Mouse (Mus musculus) embryonic facial prominence, embryonic 13.5 days (tissue): ENCODE measurements around the gene Gm26558. TPM values are rescaled to one million over a fixed set of nuclear protein-coding genes. Genes with fewer than 3 reads are reported as not detected.

Source experiments
- ATAC-seq: fragments of 200-750 bp; cut with Nextera tagmentation; 2 replicates; pipeline ENCODE4 v1.8.0; 2017; ENCODE audit warnings: low read depth; ENCODE audit not compliant: insufficient number of reproducible peaks, insufficient read depth, low FRiP score, low TSS enrichment
- H3K27ac ChIP-seq: fragments of 300-500 bp; sonication (generic); 2 replicates; pipeline ENCODE4 v1.5.1; 2015; ENCODE audit warnings: moderate library complexity, mild to moderate bottlenecking, inconsistent platforms
- H3K27me3 ChIP-seq: fragments of 300-500 bp; sonication (generic); 2 replicates; pipeline ENCODE4 v1.6.1; 2015; ENCODE audit warnings: mild to moderate bottlenecking, inconsistent platforms
- H3K36me3 ChIP-seq: fragments of 300-500 bp; sonication (generic); 2 replicates; pipeline ENCODE4 v1.6.1; 2015; ENCODE audit warnings: mild to moderate bottlenecking, inconsistent platforms
- H3K4me1 ChIP-seq: fragments of 300-500 bp; sonication (generic); 2 replicates; pipeline ENCODE4 v1.6.1; 2015; ENCODE audit warnings: inconsistent platforms
- H3K4me2 ChIP-seq: fragments of 300-500 bp; sonication (generic); 2 replicates; pipeline ENCODE4 v1.6.1; 2015; ENCODE audit warnings: moderate library complexity, mild to moderate bottlenecking, inconsistent platforms
- H3K4me3 ChIP-seq: fragments of 300-500 bp; sonication (generic); 2 replicates; pipeline ENCODE4 v1.5.1; 2015; ENCODE audit warnings: mild to moderate bottlenecking, inconsistent platforms
- H3K9ac ChIP-seq: fragments of 300-500 bp; sonication (generic); 2 replicates; pipeline ENCODE4 v1.6.1; 2015; ENCODE audit warnings: mild to moderate bottlenecking, inconsistent platforms
- H3K9me3 ChIP-seq: fragments of 300-500 bp; sonication (generic); 2 replicates; pipeline ENCODE4 v1.6.1; 2016; ENCODE audit warnings: inconsistent platforms
- WGBS: fragments of 180-500 bp; shearing (Covaris S2); methylation state at CpG from one replicate; pipeline ENCODE4 v1.1.7; 2015; ENCODE audit warnings: mixed read lengths; 5-methylcytosine and 5-hydroxymethylcytosine counted together
- polyA plus RNA-seq: library from polyadenylated mRNA; unstranded; fragments of >200 nt; fragmentation: Nextera tagmentation; extraction: Ambion mirVana; gene quantifications from 2 replicates; pipeline ENCODE4 v1.2.1, GENCODE M21; 2015

Gm26558 gene
- polyA plus RNA-seq, 1 experiment from 2014 or later, result 4.5 TPM

DNA sequence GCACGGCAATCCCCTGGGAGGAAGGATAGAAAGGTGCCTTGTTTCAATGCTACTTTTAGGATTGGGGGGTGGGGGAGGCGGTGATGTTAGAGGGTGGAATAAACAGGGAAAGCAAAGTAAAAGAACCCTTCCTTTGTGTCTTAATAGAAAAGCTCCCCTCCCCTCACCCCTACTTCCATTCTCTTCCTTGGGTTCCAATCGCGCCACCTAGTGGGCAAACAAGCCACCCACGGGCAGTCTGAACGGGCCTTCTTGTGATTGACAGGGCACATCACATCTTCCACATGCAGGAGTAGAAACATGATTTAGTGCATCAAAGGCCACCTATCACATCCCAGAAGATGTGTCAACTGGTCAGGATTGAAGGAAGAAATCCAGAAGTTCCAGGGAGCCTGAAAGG lies 41.7 kb downstream of the Gm26558 start:
- H3K4me1 ChIP-seq, result peaks cover 3% of the 10 kb centered on the region; the same call in 1 of the 2 replicates
- H3K9ac ChIP-seq, result no peak overlapping the region
- WGBS, result 12% methylated on average over 6 of the region's 6 CpGs
- H3K4me2 ChIP-seq, result no peak overlapping the region
- H3K4me3 ChIP-seq, result no peak overlapping the region
- H3K27me3 ChIP-seq, result 0 out of 2 replicates have a peak, but pooled peaks cover 4% of the 10 kb centered on the region
- H3K27ac ChIP-seq, result no peak overlapping the region
- no peaks in the 10 kb centered on the region for H3K9me3 ChIP-seq
- H3K36me3 ChIP-seq, result no peaks in the 10 kb centered on the region
- no peak for ATAC-seq

DNA sequence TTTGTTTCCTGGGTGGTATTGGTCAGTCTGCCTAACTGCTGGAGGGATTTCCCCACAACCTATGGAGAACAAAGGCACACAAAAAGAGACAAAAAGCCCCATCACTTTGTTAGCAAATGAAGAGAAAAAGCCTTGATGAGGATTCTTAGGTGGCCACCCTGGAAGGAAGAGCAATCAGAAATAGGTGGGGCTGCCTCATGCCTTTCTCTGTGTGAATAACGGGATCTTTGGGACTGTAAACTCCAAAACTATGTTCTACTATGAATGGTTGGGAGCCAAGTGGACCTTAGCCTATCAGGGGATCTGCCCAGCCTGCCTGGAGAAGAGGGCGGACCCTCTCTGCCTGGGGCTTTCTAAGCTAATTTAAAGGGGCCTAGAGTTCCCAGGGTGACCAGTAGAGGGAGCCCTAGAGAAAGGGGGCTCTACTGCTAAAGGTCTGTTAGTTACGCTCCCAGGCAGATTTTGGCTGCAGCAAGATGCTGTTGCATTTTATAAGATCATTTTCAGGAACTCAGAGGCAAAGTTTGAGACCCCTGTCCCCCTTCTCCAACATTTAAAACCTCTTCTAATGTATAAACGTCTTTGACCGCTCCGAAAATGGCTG lies 42.6 kb downstream of the Gm26558 start:
- Histone ChIP-seq H3K27me3 (0 out of 2 replicates have a peak, but pooled peaks cover 4% of the 10 kb centered on the region), H3K9ac (no peak overlapping the region), H3K27ac (no peak overlapping the region), H3K4me1 (peaks cover 3% of the 10 kb centered on the region; the same call in 1 of the 2 replicates), H3K4me3 (no peak overlapping the region), H3K9me3 (no peaks in the 10 kb centered on the region), H3K36me3 (no peaks in the 10 kb centered on the region), H3K4me2 (no peak overlapping the region)
- no peak for ATAC-seq
- 88% methylated on average over 6 of the region's 6 CpGs for WGBS

DNA sequence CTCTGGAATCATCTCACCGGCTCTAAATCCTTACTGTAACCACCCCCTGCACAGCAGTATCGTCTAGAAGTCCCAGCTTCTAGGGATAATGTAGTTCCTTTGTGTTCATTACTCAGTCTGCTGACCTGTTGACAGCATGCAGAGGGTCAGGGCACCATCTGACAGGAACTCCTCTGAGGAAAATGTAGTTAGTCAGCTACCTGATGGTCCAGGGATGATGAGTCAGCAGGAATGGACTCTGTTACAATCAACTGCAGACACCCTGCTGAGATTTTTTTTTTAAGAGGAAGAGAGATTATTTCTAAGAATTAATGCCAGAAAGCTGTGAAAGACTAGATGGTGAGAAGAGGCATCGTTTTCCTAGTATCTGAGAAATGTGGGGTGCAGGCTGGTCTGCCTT lies 45.3 kb downstream of the Gm26558 start:
- H3K4me2 ChIP-seq, result no peak overlapping the region
- H3K27ac ChIP-seq, result no peak overlapping the region
- no peaks in the 10 kb centered on the region for H3K36me3 ChIP-seq
- H3K9me3 ChIP-seq, result no peaks in the 10 kb centered on the region
- no peak overlapping the region for H3K9ac ChIP-seq
- ATAC-seq, result no peak
- 67% methylated on average over 3 of the region's 3 CpGs for WGBS
- peaks cover 3% of the 10 kb centered on the region; the same call in 1 of the 2 replicates for H3K4me1 ChIP-seq
- H3K27me3 ChIP-seq, result no peaks in the 10 kb centered on the region
- H3K4me3 ChIP-seq, result no peak overlapping the region

DNA sequence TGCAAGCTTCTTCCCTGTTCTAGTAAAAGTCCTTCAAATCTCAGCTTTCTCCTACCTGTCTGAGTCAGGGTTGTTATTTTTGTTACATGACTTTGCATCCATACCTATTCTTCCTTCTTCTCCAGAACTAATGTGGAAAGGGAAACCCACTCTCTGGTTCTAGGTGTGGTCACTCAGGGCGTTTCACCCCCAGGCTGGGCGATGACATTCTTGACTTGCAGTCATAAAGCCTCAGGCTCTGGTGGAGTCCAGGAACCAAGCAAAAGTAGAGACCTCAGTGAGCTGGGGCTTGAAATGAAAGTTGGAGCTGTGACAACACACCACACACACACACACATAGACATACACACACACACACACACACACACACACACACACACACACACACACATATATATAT lies 45.8 kb downstream of the Gm26558 start:
- no peak overlapping the region for H3K9ac ChIP-seq
- no peak overlapping the region for H3K4me3 ChIP-seq
- no peaks in the 10 kb centered on the region for H3K27me3 ChIP-seq
- peaks cover 3% of the 10 kb centered on the region; the same call in 1 of the 2 replicates for H3K4me1 ChIP-seq
- H3K9me3 ChIP-seq, result no peaks in the 10 kb centered on the region
- no peak overlapping the region for H3K27ac ChIP-seq
- 85% methylated on average over 2 of the region's 2 CpGs for WGBS
- no peak overlapping the region for H3K4me2 ChIP-seq
- no peaks in the 10 kb centered on the region for H3K36me3 ChIP-seq
- ATAC-seq, result no peak

DNA sequence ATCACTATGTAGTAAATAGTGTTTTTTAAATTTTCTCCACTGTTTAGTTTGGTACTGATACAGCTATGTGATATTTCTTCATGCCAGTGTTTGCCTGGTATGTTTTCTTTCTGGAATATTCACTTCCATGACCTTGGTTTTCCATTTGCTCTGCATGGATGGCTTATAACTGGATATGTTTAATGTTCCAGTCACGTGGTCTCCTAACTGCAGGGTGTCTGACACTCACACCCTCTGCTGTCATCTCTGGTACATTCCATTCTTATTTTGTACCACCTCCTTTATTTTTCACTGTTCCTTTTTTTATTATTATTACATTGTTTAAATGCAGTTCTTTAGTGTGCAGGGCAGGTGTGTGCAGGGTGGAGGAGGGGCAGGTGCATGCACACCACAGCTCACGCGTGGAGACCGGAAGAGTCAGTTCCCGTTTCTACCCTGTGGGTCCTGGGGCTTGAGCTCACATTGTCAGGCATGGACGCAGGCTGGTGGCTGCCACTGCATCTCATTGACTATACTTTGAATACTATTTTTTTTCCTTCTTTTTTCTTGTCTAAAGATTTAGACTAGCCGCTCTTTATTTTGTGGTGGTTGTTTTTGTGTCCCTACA lies 47.1 kb downstream of the Gm26558 start:
- WGBS, result 81% methylated on average over 7 of the region's 7 CpGs
- H3K4me2 ChIP-seq, result no peak overlapping the region
- no peak overlapping the region for H3K27ac ChIP-seq
- ATAC-seq, result no peak
- H3K4me1 ChIP-seq, result peaks cover under 1% of the 10 kb centered on the region; the same call in 1 of the 2 replicates
- H3K4me3 ChIP-seq, result no peak overlapping the region
- no peaks in the 10 kb centered on the region for H3K9me3 ChIP-seq
- no peak overlapping the region for H3K9ac ChIP-seq
- H3K36me3 ChIP-seq, result no peaks in the 10 kb centered on the region
- no peaks in the 10 kb centered on the region for H3K27me3 ChIP-seq

Other genes with a start within 250 kb of the Gm26558 start
- gene Sp5, start 187.2 kb downstream of the Gm26558 start, polyA plus RNA-seq, result 7.2 and 7.7 TPM in 2 replicates
- gene Erich2, start 153.3 kb downstream of the Gm26558 start, polyA plus RNA-seq, result 3.1 and 5.2 TPM in 2 replicates
- gene Gad1, start 109.0 kb downstream of the Gm26558 start, polyA plus RNA-seq, result 1.3 and 1.5 TPM in 2 replicates
- gene Gorasp2, start 532 bp downstream of the Gm26558 start, polyA plus RNA-seq, result 158 and 168 TPM in 2 replicates
- gene Tlk1, start 163.6 kb upstream of the Gm26558 start, polyA plus RNA-seq, result 33.5 and 33.6 TPM in 2 replicates